Mouse (Mus musculus): ENCODE data around the gene Fgf11.

Fgf11 gene

GRCm38 (mm10) chr11:69801379-69801977 lies at the start of gene Fgf11:
Fgf11 (minus strand) TSS chr11:69801857.
- in situ Hi-C loops (cut with MboI; ENCODE audit: unreplicated experiment in 2 of 2) = loop anchor here (5.0 kb wide), 2 partner anchors 44 to 76 kb away; partner anchors contain the start of genes Polr2a (in 2 of the 2) and Tmem95 (in 1 of the 2)

GRCm38 (mm10) chr11:69850754-69851153 lies 49.1 kb upstream of the Fgf11 start:
- in situ Hi-C loops (cut with MboI; ENCODE audit: unreplicated experiment in 2 of 2) = no loop called here

GRCm38 (mm10) chr11:69849884-69850283 lies 48.2 kb upstream of the Fgf11 start:
- in situ Hi-C loops (cut with MboI; ENCODE audit: unreplicated experiment in 2 of 2) = no loop called here

GRCm38 (mm10) chr11:69849128-69849527 lies 47.5 kb upstream of the Fgf11 start:
- in situ Hi-C loops (cut with MboI; ENCODE audit: unreplicated experiment in 2 of 2) = no loop called here

GRCm38 (mm10) chr11:69848021-69848420 lies 46.4 kb upstream of the Fgf11 start:
- in situ Hi-C loops (cut with MboI; ENCODE audit: unreplicated experiment in 2 of 2) = no loop called here

- in situ Hi-C loops (cut with MboI; ENCODE audit: unreplicated experiment in 2 of 2) = no loop called here
Observed at GRCm38 (mm10) chr11:69846738-69847688, 45.4 kb upstream of the Fgf11 start.

GRCm38 (mm10) chr11:69846198-69846680 lies 44.6 kb upstream of the Fgf11 start, which contains the start of gene Plscr3:
Plscr3 (plus strand) TSS chr11:69846376.
- in situ Hi-C loops (cut with MboI; ENCODE audit: unreplicated experiment in 2 of 2) = no loop called here

GRCm38 (mm10) chr11:69838714-69839104 lies 37.1 kb upstream of the Fgf11 start:
- in situ Hi-C loops (cut with MboI; ENCODE audit: unreplicated experiment in 2 of 2) = no loop called here

GRCm38 (mm10) chr11:69837952-69838713 lies 36.5 kb upstream of the Fgf11 start, which contains the start of gene Tmem256:
Tmem256 (plus strand) TSS chr11:69838514.
- in situ Hi-C loops (cut with MboI; ENCODE audit: unreplicated experiment in 2 of 2) = no loop called here

GRCm38 (mm10) chr11:69837604-69837951 lies 35.9 kb upstream of the Fgf11 start, which contains the start of gene Nlgn2:
Nlgn2 (minus strand) TSS chr11:69837784.
- in situ Hi-C loops (cut with MboI; ENCODE audit: unreplicated experiment in 2 of 2) = no loop called here

GRCm38 (mm10) chr11:69836703-69837576 lies 35.3 kb upstream of the Fgf11 start:
- in situ Hi-C loops (cut with MboI; ENCODE audit: unreplicated experiment in 2 of 2) = no loop called here

- in situ Hi-C loops (cut with MboI; ENCODE audit: unreplicated experiment in 2 of 2) = no loop called here
Observed at GRCm38 (mm10) chr11:69835966-69836335, 34.3 kb upstream of the Fgf11 start.

GRCm38 (mm10) chr11:69835326-69835965 lies 33.8 kb upstream of the Fgf11 start:
- in situ Hi-C loops (cut with MboI; ENCODE audit: unreplicated experiment in 2 of 2) = no loop called here

- in situ Hi-C loops (cut with MboI; ENCODE audit: unreplicated experiment in 2 of 2) = no loop called here
Observed at GRCm38 (mm10) chr11:69834001-69834549, 32.4 kb upstream of the Fgf11 start.

- in situ Hi-C loops (cut with MboI; ENCODE audit: unreplicated experiment in 2 of 2) = no loop called here
Observed at GRCm38 (mm10) chr11:69833554-69833953, 31.9 kb upstream of the Fgf11 start.

GRCm38 (mm10) chr11:69828832-69829231 lies 27.2 kb upstream of the Fgf11 start:
- in situ Hi-C loops (cut with MboI; ENCODE audit: unreplicated experiment in 2 of 2) = no loop called here

GRCm38 (mm10) chr11:69823456-69823855 lies 21.8 kb upstream of the Fgf11 start:
- in situ Hi-C loops (cut with MboI; ENCODE audit: unreplicated experiment in 2 of 2) = no loop called here

- in situ Hi-C loops (cut with MboI; ENCODE audit: unreplicated experiment in 2 of 2) = no loop called here
Observed at GRCm38 (mm10) chr11:69822080-69822479, 20.4 kb upstream of the Fgf11 start, which contains the start of gene Spem1. Spem1 (minus strand) TSS chr11:69822180.

GRCm38 (mm10) chr11:69818871-69819270 lies 17.2 kb upstream of the Fgf11 start:
- in situ Hi-C loops (cut with MboI; ENCODE audit: unreplicated experiment in 2 of 2) = no loop called here
